Mouse (Mus musculus): ENCODE data around the gene Gata2. TPM values are rescaled to one million over a fixed set of nuclear protein-coding genes. Genes with fewer than 3 reads are reported as not detected.

The Gata2 gene
- polyA plus RNA-seq, 1 experiment, result 41.4 TPM

- no peak for DNase-seq (ENCODE audit: low spot score)
Observed at GRCm38 (mm10) chr6:88208321-88208720, 14.6 kb downstream of the Gata2 start.

GRCm38 (mm10) chr6:88209453-88209852 lies 15.8 kb downstream of the Gata2 start:
- no peak for DNase-seq (ENCODE audit: low spot score)

- DNase-seq (ENCODE audit: low spot score), result no peak
Observed at GRCm38 (mm10) chr6:88210182-88210581, 16.5 kb downstream of the Gata2 start.

GRCm38 (mm10) chr6:88215797-88216196 lies 22.1 kb downstream of the Gata2 start:
- DNase-seq (ENCODE audit: low spot score), result no peak

GRCm38 (mm10) chr6:88216199-88216598 lies 22.5 kb downstream of the Gata2 start:
- DNase-seq (ENCODE audit: low spot score), result no peak

GRCm38 (mm10) chr6:88219094-88219493 lies 25.4 kb downstream of the Gata2 start:
- no peak for DNase-seq (ENCODE audit: low spot score)

- no peak for DNase-seq (ENCODE audit: low spot score)
Observed at GRCm38 (mm10) chr6:88221968-88222367, 28.3 kb downstream of the Gata2 start, which contains the start of gene Dnajb8. TSS of gene Dnajb8 (plus strand) at chr6:88222268.

- no peak for DNase-seq (ENCODE audit: low spot score)
Observed at GRCm38 (mm10) chr6:88226570-88226994, 32.9 kb downstream of the Gata2 start.

GRCm38 (mm10) chr6:88227537-88227936 lies 33.8 kb downstream of the Gata2 start:
- DNase-seq (ENCODE audit: low spot score), result no peak

GRCm38 (mm10) chr6:88229221-88229620 lies 35.5 kb downstream of the Gata2 start:
- no peak for DNase-seq (ENCODE audit: low spot score)

GRCm38 (mm10) chr6:88231821-88232220 lies 38.1 kb downstream of the Gata2 start:
- no peak for DNase-seq (ENCODE audit: low spot score)

GRCm38 (mm10) chr6:88232221-88232620 lies 38.5 kb downstream of the Gata2 start:
- DNase-seq (ENCODE audit: low spot score), result no peak

- DNase-seq (ENCODE audit: low spot score), result peak; percentile 54
Observed at GRCm38 (mm10) chr6:88233996-88234395, 40.3 kb downstream of the Gata2 start.

- no peak for DNase-seq (ENCODE audit: low spot score)
Observed at GRCm38 (mm10) chr6:88235461-88235860, 41.8 kb downstream of the Gata2 start.

GRCm38 (mm10) chr6:88235983-88236382 lies 42.3 kb downstream of the Gata2 start:
- no peak for DNase-seq (ENCODE audit: low spot score)

- no peak for DNase-seq (ENCODE audit: low spot score)
Observed at GRCm38 (mm10) chr6:88236513-88236912, 42.8 kb downstream of the Gata2 start.

- peak; percentile 58 for DNase-seq (ENCODE audit: low spot score)
Observed at GRCm38 (mm10) chr6:88242604-88243003, 48.9 kb downstream of the Gata2 start.

- DNase-seq (ENCODE audit: low spot score), result no peak
Observed at GRCm38 (mm10) chr6:88249231-88249630, 55.5 kb downstream of the Gata2 start.

GRCm38 (mm10) chr6:88251396-88251795 lies 57.7 kb downstream of the Gata2 start:
- no peak for DNase-seq (ENCODE audit: low spot score)

GRCm38 (mm10) chr6:88251798-88252478 lies 58.2 kb downstream of the Gata2 start:
- no peak for DNase-seq (ENCODE audit: low spot score)

GRCm38 (mm10) chr6:88254082-88254481 lies 60.4 kb downstream of the Gata2 start:
- no peak for DNase-seq (ENCODE audit: low spot score)

- DNase-seq (ENCODE audit: low spot score), result no peak
Observed at GRCm38 (mm10) chr6:88255435-88255834, 61.7 kb downstream of the Gata2 start.
